Mouse (Mus musculus): ENCODE measurements around the gene Prr14. TPM values are rescaled to one million over a fixed set of nuclear protein-coding genes. Genes with fewer than 3 reads are reported as not detected.
A peak's percentile ranks its signal among the peaks of the same experiment; 100 is the strongest.
"Not testable (repeated sequence)": the region's sequence is repeated elsewhere in the genome, so short reads cannot be mapped to it uniquely, and the experiment has no call there.

Prr14 gene
- 31.5 and 33.9 TPM in 2 replicates for polyA plus RNA-seq (2015; fragmentation: Nextera tagmentation; extraction: Ambion mirVana)

- not testable (repeated sequence) for H3K27ac ChIP-seq (ENCODE audit: low read depth, low read length); H3K4me1 ChIP-seq (replicated peaks; ENCODE audit: control insufficient read depth, insufficient read depth, low read length); H3K9ac ChIP-seq (ENCODE audit: low read depth, low read length); H3K4me3 ChIP-seq (ENCODE audit: low read depth, low read length); H3K27me3 ChIP-seq (replicated peaks; ENCODE audit: control insufficient read depth, insufficient read depth, low read length); H3K4me2 ChIP-seq (replicated peaks; ENCODE audit: low read depth); H3K9me3 ChIP-seq (ENCODE audit: control insufficient read depth); ATAC-seq
- peaks cover 24% of the 10 kb centered on the region for H3K36me3 ChIP-seq (ENCODE audit: control insufficient read depth, insufficient read depth)
- WGBS, result 96% methylated on average over 7 of the region's 8 CpGs
These were observed at the start of gene Prr14 for GRCm38 (mm10) chr7:127459311-127459710. Prr14 (plus strand) TSS chr7:127459611.

DNA sequence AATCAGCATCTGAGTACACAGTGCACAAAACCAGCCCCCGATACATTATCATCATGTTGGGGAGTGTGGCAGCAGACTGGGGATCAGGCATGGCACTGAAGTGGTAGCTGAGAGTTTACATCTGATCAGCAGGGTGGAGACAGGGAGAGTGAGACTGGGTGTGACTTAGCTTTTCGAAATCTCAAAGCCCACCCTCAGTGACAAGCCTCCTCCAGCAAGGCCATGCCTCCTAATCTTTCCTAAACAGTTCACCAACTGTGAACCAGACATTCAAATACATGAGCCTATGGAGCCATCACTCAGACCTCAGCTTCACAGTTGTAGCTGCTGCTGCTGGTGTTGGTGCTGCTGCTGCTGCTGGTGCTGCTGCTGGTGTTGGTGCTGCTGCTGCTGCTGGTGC is 48.0 kb upstream of the Prr14 start:
- no peak for ATAC-seq
- H3K4me3 ChIP-seq (ENCODE audit: low read depth, low read length), result no peak overlapping the region
- WGBS, result 72% methylated on average over 2 of the region's 2 CpGs
- no peak for TF ChIP-seq CTCF (IDR thresholded peaks at IDR 0.05; ENCODE audit: low read depth)
- no peak overlapping the region for H3K27ac ChIP-seq (ENCODE audit: low read depth, low read length)
- no peaks in the 10 kb centered on the region for H3K4me1 ChIP-seq (replicated peaks; ENCODE audit: control insufficient read depth, insufficient read depth, low read length)
- no peak overlapping the region for H3K9ac ChIP-seq (ENCODE audit: low read depth, low read length)
- no peaks in the 10 kb centered on the region for H3K36me3 ChIP-seq (ENCODE audit: control insufficient read depth, insufficient read depth)
- H3K27me3 ChIP-seq (replicated peaks; ENCODE audit: control insufficient read depth, insufficient read depth, low read length), result no peaks in the 10 kb centered on the region
- no peak overlapping the region for H3K4me2 ChIP-seq (replicated peaks; ENCODE audit: low read depth)
- no peaks in the 10 kb centered on the region for H3K9me3 ChIP-seq (ENCODE audit: control insufficient read depth)

DNA sequence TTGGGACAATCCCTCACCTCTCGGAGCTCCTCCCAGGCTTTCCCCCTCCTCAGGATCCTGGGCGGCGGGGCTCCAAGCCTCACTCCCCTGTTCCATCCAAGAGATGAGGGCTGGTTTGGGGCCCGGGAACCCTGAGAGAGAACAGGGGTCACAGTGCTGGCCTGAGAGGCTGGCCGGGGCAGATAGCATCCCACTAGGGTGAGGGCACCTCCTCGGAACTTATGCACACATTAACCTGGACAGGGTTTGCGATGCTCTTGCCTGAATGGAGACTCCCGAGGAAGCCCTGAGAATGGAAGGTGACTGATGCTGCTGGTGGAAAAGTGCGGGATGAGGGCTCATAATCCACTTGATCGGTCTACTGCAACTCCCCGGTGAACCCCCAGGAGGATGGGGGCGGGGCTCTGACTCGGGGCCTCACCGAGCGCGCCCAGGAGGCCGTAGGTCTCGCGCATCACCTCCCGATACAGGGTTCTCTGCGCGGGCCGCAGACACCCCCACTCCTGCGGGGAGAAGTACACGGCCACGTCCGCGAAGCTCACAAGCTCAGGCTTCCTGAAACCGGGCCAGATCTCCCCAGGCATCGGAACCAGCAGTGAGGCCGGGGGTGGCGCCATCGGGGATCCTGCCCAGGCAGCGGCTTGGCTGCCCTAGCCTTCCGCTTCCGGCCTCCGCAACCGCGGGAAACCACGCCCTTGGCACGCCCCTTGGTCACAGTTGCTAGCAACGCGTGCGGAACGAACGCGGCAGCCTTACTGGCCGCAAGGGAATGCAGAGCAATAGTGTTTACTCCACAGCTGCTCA is 37.8 kb upstream of the Prr14 start, which contains the start of gene Zfp688:
TSS of gene Zfp688 (minus strand) at position 681 of the 804 bp plus-strand sequence.
- Histone ChIP-seq H3K36me3 (ENCODE audit: control insufficient read depth, insufficient read depth) (peaks cover 14% of the 10 kb centered on the region; the same call in 1 of the 2 replicates), H3K9me3 (ENCODE audit: control insufficient read depth) (no peaks in the 10 kb centered on the region), H3K9ac (ENCODE audit: low read depth, low read length) (peak within 1 kb of the TSS; percentile 71), H3K27ac (ENCODE audit: low read depth, low read length) (no peak within 1 kb of the TSS), H3K4me3 (ENCODE audit: low read depth, low read length) (peak within 1 kb of the TSS; percentile 86), H3K27me3 (replicated peaks; ENCODE audit: control insufficient read depth, insufficient read depth, low read length) (no peaks in the 10 kb centered on the region), H3K4me2 (replicated peaks; ENCODE audit: low read depth) (peak within 1 kb of the TSS; percentile 81), H3K4me1 (replicated peaks; ENCODE audit: control insufficient read depth, insufficient read depth, low read length) (peaks cover 5% of the 10 kb centered on the region; the same call in 1 of the 2 replicates)
- ATAC-seq, result peak; percentile 91
- WGBS, result 1% methylated on average over 46 of the region's 48 CpGs
- peak; percentile 58 for TF ChIP-seq CTCF (IDR thresholded peaks at IDR 0.05; ENCODE audit: low read depth)

DNA sequence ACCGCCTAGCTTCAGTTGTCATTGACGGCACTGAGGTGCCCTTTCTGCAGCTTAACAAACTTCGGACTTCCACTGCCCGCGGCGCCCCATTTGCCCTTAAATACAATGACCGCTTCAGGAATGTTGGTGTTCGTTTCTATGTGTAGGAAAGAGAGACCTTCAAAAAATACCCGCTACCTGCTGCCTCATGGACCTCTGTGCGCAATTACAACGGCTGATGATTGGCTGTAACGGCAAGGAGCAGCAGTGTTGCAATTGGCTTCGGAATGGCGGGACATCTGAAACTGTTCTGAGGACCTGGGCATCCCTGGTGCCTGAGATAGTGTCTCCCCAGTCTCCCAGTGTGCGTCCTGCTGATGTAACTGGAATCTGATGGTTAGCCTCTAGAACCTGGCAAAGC is 37.2 kb upstream of the Prr14 start:
- H3K36me3 ChIP-seq (ENCODE audit: control insufficient read depth, insufficient read depth), result peaks cover 14% of the 10 kb centered on the region; the same call in 1 of the 2 replicates
- no peak overlapping the region for H3K27ac ChIP-seq (ENCODE audit: low read depth, low read length)
- no peak for TF ChIP-seq CTCF (IDR thresholded peaks at IDR 0.05; ENCODE audit: low read depth)
- WGBS, result 2% methylated on average over 15 of the region's 15 CpGs
- H3K9me3 ChIP-seq (ENCODE audit: control insufficient read depth), result no peaks in the 10 kb centered on the region
- peaks cover 5% of the 10 kb centered on the region; the same call in 1 of the 2 replicates for H3K4me1 ChIP-seq (replicated peaks; ENCODE audit: control insufficient read depth, insufficient read depth, low read length)
- H3K4me3 ChIP-seq (ENCODE audit: low read depth, low read length), result peak overlapping the region; percentile 86
- ATAC-seq, result peak; percentile 44
- H3K27me3 ChIP-seq (replicated peaks; ENCODE audit: control insufficient read depth, insufficient read depth, low read length), result no peaks in the 10 kb centered on the region
- H3K9ac ChIP-seq (ENCODE audit: low read depth, low read length), result no peak overlapping the region
- H3K4me2 ChIP-seq (replicated peaks; ENCODE audit: low read depth), result peak overlapping the region; percentile 81

DNA sequence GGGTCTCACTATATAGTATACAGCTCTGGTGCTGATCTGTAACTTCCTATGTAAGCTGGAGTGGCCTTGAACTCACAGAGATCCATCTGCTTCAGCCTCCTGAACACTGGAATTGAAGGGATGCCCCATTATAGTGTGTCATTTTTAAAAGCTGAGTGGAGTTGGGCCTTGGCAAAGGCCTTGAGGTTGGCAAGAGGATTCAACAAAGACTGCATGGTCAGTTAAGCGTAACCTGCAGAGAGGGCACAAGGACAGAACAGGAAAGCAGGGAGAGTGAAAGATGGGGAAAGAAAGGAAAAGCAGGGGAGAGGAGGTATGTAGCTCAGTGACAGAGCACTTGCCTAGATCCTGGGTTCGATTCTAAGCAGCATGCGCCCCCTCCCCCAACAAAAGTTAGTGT is 34.1 kb upstream of the Prr14 start:
- Histone ChIP-seq H3K9me3 (ENCODE audit: control insufficient read depth) (no peaks in the 10 kb centered on the region), H3K4me2 (replicated peaks; ENCODE audit: low read depth) (no peak overlapping the region), H3K4me3 (ENCODE audit: low read depth, low read length) (no peak overlapping the region), H3K9ac (ENCODE audit: low read depth, low read length) (no peak overlapping the region), H3K36me3 (ENCODE audit: control insufficient read depth, insufficient read depth) (no peaks in the 10 kb centered on the region), H3K4me1 (replicated peaks; ENCODE audit: control insufficient read depth, insufficient read depth, low read length) (peaks cover 5% of the 10 kb centered on the region; the same call in 1 of the 2 replicates), H3K27ac (ENCODE audit: low read depth, low read length) (no peak overlapping the region), H3K27me3 (replicated peaks; ENCODE audit: control insufficient read depth, insufficient read depth, low read length) (no peaks in the 10 kb centered on the region)
- 92% methylated on average over 3 of the region's 3 CpGs for WGBS
- ATAC-seq, result no peak
- TF ChIP-seq CTCF (IDR thresholded peaks at IDR 0.05; ENCODE audit: low read depth), result no peak

- H3K36me3 ChIP-seq (ENCODE audit: control insufficient read depth, insufficient read depth), result no peaks in the 10 kb centered on the region
- peak; percentile 26; the same call in 1 of the 2 replicates for ATAC-seq
- no peaks in the 10 kb centered on the region for H3K9me3 ChIP-seq (ENCODE audit: control insufficient read depth)
- 67% methylated on average over 2 of the region's 2 CpGs for WGBS
- no peak overlapping the region for H3K4me2 ChIP-seq (replicated peaks; ENCODE audit: low read depth)
- no peak for TF ChIP-seq CTCF (IDR thresholded peaks at IDR 0.05; ENCODE audit: low read depth)
- no peaks in the 10 kb centered on the region for H3K27me3 ChIP-seq (replicated peaks; ENCODE audit: control insufficient read depth, insufficient read depth, low read length)
- no peak overlapping the region for H3K9ac ChIP-seq (ENCODE audit: low read depth, low read length)
- peaks cover 5% of the 10 kb centered on the region; the same call in 1 of the 2 replicates for H3K4me1 ChIP-seq (replicated peaks; ENCODE audit: control insufficient read depth, insufficient read depth, low read length)
- H3K27ac ChIP-seq (ENCODE audit: low read depth, low read length), result peak overlapping the region; percentile 46; the same call in 1 of the 2 replicates
- H3K4me3 ChIP-seq (ENCODE audit: low read depth, low read length), result no peak overlapping the region
These were observed 33.5 kb upstream of the Prr14 start for GRCm38 (mm10) chr7:127425911-127426310.

Measured in intestine, postnatal 0 days (tissue).